In genomic region chr16:4905591-4905990, GRCm38 (mm10) we compare ENCODE assay signal across 17 mouse cellular contexts.
"Had no signal": no experiment of that assay in that cellular context is flagged by ENCODE, and none has a peak within 500 bp of the region (broad histone marks: within the 10 kb centered on the region; RNA-seq: fewer than 3 reads in every experiment).

No protein-coding gene starts in this region.

- H3K27ac ChIP-seq: intestine, embryonic 15.5 days; layer of hippocampus, adult 2 months; liver, embryonic 15.5 days; macrophage; midbrain, embryonic 15.5 days; neural tube, embryonic 13.5 days had no signal

- H3K9me3 ChIP-seq: intestine, embryonic 15.5 days; liver, embryonic 15.5 days; megakaryocyte, embryonic 14.5 days; midbrain, embryonic 15.5 days; neural tube, embryonic 13.5 days had no signal

- DNase-seq: kidney, adult 18-20 months; kidney, postnatal 10 days; kidney, postnatal 4 days; retina, postnatal 1 day; right cerebral cortex, postnatal 4 days; spleen, adult 18-20 months; thymus, adult 18-20 months; thymus, postnatal 14 days had no signal

- ATAC-seq: midbrain, embryonic 15.5 days had no signal

- H3K4me1 ChIP-seq: midbrain, embryonic 15.5 days had no signal

- H3K4me3 ChIP-seq: intestine, embryonic 15.5 days; layer of hippocampus, adult 2 months; liver, embryonic 15.5 days; megakaryocyte, embryonic 14.5 days; midbrain, embryonic 15.5 days; neural tube, embryonic 13.5 days had no signal

- H3K9ac ChIP-seq: intestine, embryonic 15.5 days; liver, embryonic 15.5 days; midbrain, embryonic 15.5 days; neural tube, embryonic 13.5 days had no signal

- H3K4me2 ChIP-seq: intestine, embryonic 15.5 days; liver, embryonic 11.5 days; liver, embryonic 15.5 days; midbrain, embryonic 11.5 days; midbrain, embryonic 15.5 days; neural tube, embryonic 13.5 days had no signal

- H3K27me3 ChIP-seq: intestine, embryonic 15.5 days; liver, embryonic 15.5 days; megakaryocyte, embryonic 14.5 days; midbrain, embryonic 15.5 days; neural tube, embryonic 13.5 days had no signal
